Mouse (Mus musculus) embryonic facial prominence, embryonic 11.5 days (tissue): ENCODE data around the gene Grin2c. TPM values are rescaled to one million over a fixed set of nuclear protein-coding genes. Genes with fewer than 3 reads are reported as not detected.

Source experiments
- ATAC-seq: fragments of 200-750 bp; cut with Nextera tagmentation; replicated peaks from 2 replicates; pipeline ENCODE4 v1.8.0; 2017; ENCODE audit warnings: low read depth; ENCODE audit not compliant: insufficient number of reproducible peaks, low FRiP score, low TSS enrichment
- DNase-seq: peaks from one replicate; pipeline ENCODE4 v3.0.0-alpha.2; 2015; ENCODE audit warnings: low spot score
- H3K27ac ChIP-seq: fragments of 300-500 bp; sonication (generic); replicated peaks from 2 replicates; pipeline ENCODE4 v1.5.1; 2014; ENCODE audit warnings: mild to moderate bottlenecking, low read depth, low read length, control low read depth
- H3K27me3 ChIP-seq: fragments of 300-500 bp; sonication (generic); 2 replicates; pipeline ENCODE4 v1.6.1; 2014; ENCODE audit warnings: mild to moderate bottlenecking, low read length, moderate library complexity, mixed read lengths; ENCODE audit not compliant: control insufficient read depth, insufficient read depth
- H3K36me3 ChIP-seq: fragments of 300-500 bp; sonication (generic); replicated peaks from 2 replicates; pipeline ENCODE4 v1.6.1; 2014; ENCODE audit warnings: low read depth, mild to moderate bottlenecking, low read length, moderate library complexity, mixed read lengths; ENCODE audit not compliant: control insufficient read depth, insufficient read depth
- H3K4me1 ChIP-seq: fragments of 300-500 bp; sonication (generic); 2 replicates; pipeline ENCODE4 v1.6.1; 2014; ENCODE audit warnings: low read length, mixed read lengths; ENCODE audit not compliant: control insufficient read depth, insufficient read depth
- H3K4me2 ChIP-seq: fragments of 300-500 bp; sonication (generic); 2 replicates; pipeline ENCODE4 v1.6.1; 2014; ENCODE audit warnings: low read depth, mild to moderate bottlenecking, control low read depth, low read length, moderate library complexity
- H3K4me3 ChIP-seq: fragments of 300-500 bp; sonication (generic); 2 replicates; pipeline ENCODE4 v1.5.1; 2014; ENCODE audit warnings: low read depth, low read length, control low read depth
- H3K9ac ChIP-seq: fragments of 300-500 bp; sonication (generic); replicated peaks from 2 replicates; pipeline ENCODE4 v1.6.1; 2014; ENCODE audit warnings: mild to moderate bottlenecking, control low read depth, low read length
- H3K9me3 ChIP-seq: fragments of 300-500 bp; sonication (generic); replicated peaks from 2 replicates; pipeline ENCODE4 v1.6.1; 2016; ENCODE audit warnings: mild to moderate bottlenecking, low read length, inconsistent platforms, mixed read lengths; ENCODE audit not compliant: control insufficient read depth
- WGBS: fragments of 180-500 bp; shearing (Covaris S2); extraction: QIAGEN DNeasy Blood & Tissue Kit; methylation state at CpG from one replicate; pipeline ENCODE4 v1.1.7; 2014; 5-methylcytosine and 5-hydroxymethylcytosine counted together
- polyA plus RNA-seq: library from polyadenylated mRNA; unstranded; fragments of >200 nt; fragmentation: Nextera tagmentation; extraction: Ambion mirVana; gene quantifications from 2 replicates; pipeline ENCODE4 v1.2.1, GENCODE M21; 2014

Gene Grin2c
- 0.04 and 0.06 TPM in 2 replicates for polyA plus RNA-seq

GRCm38 (mm10) chr11:115267061-115267883 lies at the start of gene Grin2c:
TSS of gene Grin2c (minus strand) at chr11:115267243.
- Histone ChIP-seq H3K27ac (no peak within 1 kb of the TSS), H3K9me3 (no peaks in the 10 kb centered on the region), H3K4me1 (peaks cover 13% of the 10 kb centered on the region), H3K27me3 (peaks cover 53% of the 10 kb centered on the region), H3K36me3 (no peaks in the 10 kb centered on the region), H3K4me3 (peak within 1 kb of the TSS; percentile 36), H3K9ac (peak within 1 kb of the TSS; percentile 22; the same call in 1 of the 2 replicates), H3K4me2 (peak within 1 kb of the TSS; percentile 69)
- DNase-seq (no peak), ATAC-seq (no peak)
- 7% methylated on average over 38 of the region's 50 CpGs for WGBS

GRCm38 (mm10) chr11:115314249-115314648 lies 47.2 kb upstream of the Grin2c start:
- H3K4me3 ChIP-seq = no peak overlapping the region
- peaks cover 48% of the 10 kb centered on the region for H3K27me3 ChIP-seq
- no peaks in the 10 kb centered on the region for H3K9me3 ChIP-seq
- DNase-seq (no peak), ATAC-seq (no peak)
- no peaks in the 10 kb centered on the region for H3K36me3 ChIP-seq
- H3K4me2 ChIP-seq = no peak overlapping the region
- no peak overlapping the region for H3K9ac ChIP-seq
- H3K27ac ChIP-seq = no peak overlapping the region
- H3K4me1 ChIP-seq = no peaks in the 10 kb centered on the region
- 41% methylated on average over 2 of the region's 2 CpGs for WGBS

- Histone ChIP-seq H3K27ac (no peak overlapping the region), H3K9me3 (no peaks in the 10 kb centered on the region), H3K4me1 (no peaks in the 10 kb centered on the region; the same call in 1 of the 2 replicates), H3K9ac (no peak overlapping the region), H3K36me3 (no peaks in the 10 kb centered on the region), H3K4me2 (no peak overlapping the region), H3K4me3 (no peak overlapping the region), H3K27me3 (no peaks in the 10 kb centered on the region)
- no peak for ATAC-seq
- no peak for DNase-seq
- WGBS = 40% methylated on average over 1 of the region's 1 CpGs
Measured at GRCm38 (mm10) chr11:115308781-115309180, 41.7 kb upstream of the Grin2c start.

- ATAC-seq = no peak
- H3K4me3 ChIP-seq = no peak within 1 kb of the TSS
- DNase-seq = no peak
- H3K4me1 ChIP-seq = no peaks in the 10 kb centered on the region; the same call in 1 of the 2 replicates
- no peaks in the 10 kb centered on the region for H3K9me3 ChIP-seq
- H3K27me3 ChIP-seq = no peaks in the 10 kb centered on the region
- H3K9ac ChIP-seq = no peak within 1 kb of the TSS; the same call in 1 of the 2 replicates
- 20% methylated on average over 8 of the region's 8 CpGs for WGBS
- no peak within 1 kb of the TSS for H3K4me2 ChIP-seq
- H3K27ac ChIP-seq = no peak within 1 kb of the TSS
- no peaks in the 10 kb centered on the region for H3K36me3 ChIP-seq
Measured at GRCm38 (mm10) chr11:115306863-115307262, 39.8 kb upstream of the Grin2c start, which contains the start of gene Otop2. TSS of gene Otop2 (plus strand) at chr11:115307163.

- Histone ChIP-seq H3K27me3 (peaks cover 2% of the 10 kb centered on the region; the same call in 1 of the 2 replicates), H3K27ac (no peak overlapping the region), H3K36me3 (no peaks in the 10 kb centered on the region), H3K4me1 (no peaks in the 10 kb centered on the region; the same call in 1 of the 2 replicates), H3K4me2 (no peak overlapping the region), H3K4me3 (no peak overlapping the region), H3K9ac (no peak overlapping the region), H3K9me3 (no peaks in the 10 kb centered on the region)
- DNase-seq (no peak), ATAC-seq (no peak)
- 71% methylated on average over 8 of the region's 8 CpGs for WGBS
Measured at GRCm38 (mm10) chr11:115303167-115303566, 36.1 kb upstream of the Grin2c start.

GRCm38 (mm10) chr11:115301351-115301750 lies 34.3 kb upstream of the Grin2c start:
- Histone ChIP-seq H3K9me3 (no peaks in the 10 kb centered on the region), H3K27me3 (peaks cover 13% of the 10 kb centered on the region; the same call in 1 of the 2 replicates)

GRCm38 (mm10) chr11:115300745-115301144 lies 33.7 kb upstream of the Grin2c start:
- WGBS = 80% methylated on average over 4 of the region's 4 CpGs
- Histone ChIP-seq H3K27me3 (peaks cover 13% of the 10 kb centered on the region; the same call in 1 of the 2 replicates), H3K4me1 (no peaks in the 10 kb centered on the region), H3K4me2 (no peak overlapping the region), H3K9me3 (no peaks in the 10 kb centered on the region), H3K27ac (no peak overlapping the region), H3K4me3 (no peak overlapping the region), H3K9ac (no peak overlapping the region), H3K36me3 (no peaks in the 10 kb centered on the region)
- ATAC-seq = no peak
- DNase-seq = no peak

More at GRCm38 (mm10) chr11:115301351-115301750, 34.3 kb upstream of the Grin2c start:
- no peak for ATAC-seq
- H3K9ac ChIP-seq = no peak overlapping the region
- H3K4me1 ChIP-seq = no peaks in the 10 kb centered on the region
- WGBS = 91% methylated on average over 2 of the region's 2 CpGs
- no peaks in the 10 kb centered on the region for H3K36me3 ChIP-seq
- no peak for DNase-seq
- H3K4me3 ChIP-seq = no peak overlapping the region
- H3K27ac ChIP-seq = no peak overlapping the region
- H3K4me2 ChIP-seq = no peak overlapping the region

- Histone ChIP-seq H3K4me3 (no peak overlapping the region), H3K4me1 (no peaks in the 10 kb centered on the region), H3K36me3 (no peaks in the 10 kb centered on the region), H3K4me2 (no peak overlapping the region), H3K9ac (no peak overlapping the region), H3K27me3 (peaks cover 13% of the 10 kb centered on the region; the same call in 1 of the 2 replicates), H3K9me3 (no peaks in the 10 kb centered on the region), H3K27ac (no peak overlapping the region)
- DNase-seq = no peak
- ATAC-seq = no peak
- 59% methylated on average over 8 of the region's 8 CpGs for WGBS
Measured at GRCm38 (mm10) chr11:115298160-115298559, 31.1 kb upstream of the Grin2c start.
